In genomic region chr4:150176535-150176934, GRCm38 (mm10) we compare ENCODE assay signal across 9 mouse cellular contexts. TPM values are rescaled to one million over a fixed set of nuclear protein-coding genes. Genes with fewer than 3 reads are reported as not detected.
A peak's percentile ranks its signal among the peaks of the same experiment; 100 is the strongest.
DNase-seq lines count a peak whose midpoint lies in the region; ATAC-seq and TF ChIP-seq lines count a peak whose summit lies in the region.
"Had no signal": no experiment of that assay in that cellular context is flagged by ENCODE, and none has a peak within 500 bp of the region (broad histone marks: within the 10 kb centered on the region; RNA-seq: fewer than 3 reads in every experiment).

No protein-coding gene starts in this region.

- WGBS in midbrain, embryonic 10.5 days, result 10% methylated on average over 7 of the region's 7 CpGs
- WGBS in midbrain, embryonic 15.5 days, result 7% methylated on average over 7 of the region's 7 CpGs
- WGBS in stomach, postnatal 0 days, result 10% methylated on average over 7 of the region's 7 CpGs

- no peaks in the 10 kb centered on the region for H3K36me3 ChIP-seq in midbrain, embryonic 10.5 days
- H3K36me3 ChIP-seq in midbrain, embryonic 15.5 days (replicated peaks), result no peaks in the 10 kb centered on the region
- H3K36me3 ChIP-seq in megakaryocyte, embryonic 14.5 days (replicated peaks; ENCODE audit: low read length), result no peaks in the 10 kb centered on the region
- no peaks in the 10 kb centered on the region for H3K36me3 ChIP-seq in stomach, postnatal 0 days (ENCODE audit: control insufficient read depth, insufficient read depth, low read length)

- 0 out of 2 replicates have a peak overlapping the region, but pooled peaks have one; percentile 14 for H3K4me3 ChIP-seq in midbrain, embryonic 10.5 days
- no peak overlapping the region for H3K4me3 ChIP-seq in midbrain, embryonic 15.5 days
- peak overlapping the region; percentile 82 for H3K4me3 ChIP-seq in megakaryocyte, embryonic 14.5 days (replicated peaks)
- no peak overlapping the region for H3K4me3 ChIP-seq in stomach, postnatal 0 days (ENCODE audit: low read depth, low read length)
- H3K4me3 ChIP-seq: erythroblast, embryonic 14.5 days had no signal

- peak; percentile 64 for DNase-seq in midbrain, embryonic 10.5 days (ENCODE audit: low spot score)
- DNase-seq in embryo, embryonic 9.5 days (ENCODE audit: extremely low spot score), result peak; percentile 66
- peak; percentile 45 to 60 for DNase-seq in heart, postnatal 10 days
- DNase-seq in layer of hippocampus, postnatal 10 days (ENCODE audit: low spot score in 2 of 2), result peak; percentile 24 to 47
- peak; percentile 61 for DNase-seq in stomach, postnatal 0 days (ENCODE audit: low spot score)

- TF ChIP-seq EP300 in stomach, postnatal 0 days (optimal IDR thresholded peaks at IDR 0.05), result no peak

- peak; percentile 89 for TF ChIP-seq CTCF in stomach, postnatal 0 days (IDR thresholded peaks at IDR 0.05; ENCODE audit: low read depth)

- no peak overlapping the region for H3K9ac ChIP-seq in midbrain, embryonic 15.5 days
- no peak overlapping the region for H3K9ac ChIP-seq in stomach, postnatal 0 days (ENCODE audit: low read length)

- no peak overlapping the region for H3K4me2 ChIP-seq in midbrain, embryonic 15.5 days
- H3K4me2 ChIP-seq in stomach, postnatal 0 days (replicated peaks; ENCODE audit: low read depth), result peak overlapping the region; percentile 24; the same call in 1 of the 2 replicates

- H3K4me1 ChIP-seq in midbrain, embryonic 10.5 days, result peaks cover 7% of the 10 kb centered on the region; the same call in 1 of the 2 replicates
- no peaks in the 10 kb centered on the region; the same call in 1 of the 2 replicates for H3K4me1 ChIP-seq in midbrain, embryonic 15.5 days
- peaks cover 16% of the 10 kb centered on the region for H3K4me1 ChIP-seq in megakaryocyte, embryonic 14.5 days
- H3K4me1 ChIP-seq in stomach, postnatal 0 days (replicated peaks; ENCODE audit: control insufficient read depth, insufficient read depth), result no peaks in the 10 kb centered on the region

- no peaks in the 10 kb centered on the region for H3K9me3 ChIP-seq in midbrain, embryonic 10.5 days (replicated peaks)
- no peaks in the 10 kb centered on the region for H3K9me3 ChIP-seq in midbrain, embryonic 15.5 days
- peaks cover 4% of the 10 kb centered on the region; the same call in 1 of the 2 replicates for H3K9me3 ChIP-seq in megakaryocyte, embryonic 14.5 days
- no peaks in the 10 kb centered on the region for H3K9me3 ChIP-seq in stomach, postnatal 0 days (ENCODE audit: control insufficient read depth, low read length)

- no peak for ATAC-seq in midbrain, embryonic 15.5 days (replicated peaks)
- peak; percentile 40 for ATAC-seq in activated CD4-positive, CD25-positive, alpha-beta regulatory T cell, adult 4 months
- ATAC-seq in stomach, postnatal 0 days (ENCODE audit: low FRiP score, low TSS enrichment), result peak; percentile 70

- intact Hi-C loops in heart, postnatal 10 days (cut with DNase I), result loop anchor here (1.0 to 2.0 kb wide), 2 partner anchors 43 to 64 kb away; no protein-coding TSS in a partner anchor

- H3K27ac ChIP-seq in midbrain, embryonic 10.5 days (replicated peaks), result no peak overlapping the region
- H3K27ac ChIP-seq in midbrain, embryonic 15.5 days, result no peak overlapping the region
- H3K27ac ChIP-seq in stomach, postnatal 0 days (replicated peaks), result no peak overlapping the region

- H3K27me3 ChIP-seq in midbrain, embryonic 10.5 days (ENCODE audit: low read depth, poor library complexity, severe bottlenecking), result no peaks in the 10 kb centered on the region
- H3K27me3 ChIP-seq in midbrain, embryonic 15.5 days (replicated peaks), result no peaks in the 10 kb centered on the region
- peaks cover 14% of the 10 kb centered on the region for H3K27me3 ChIP-seq in megakaryocyte, embryonic 14.5 days (replicated peaks)
- H3K27me3 ChIP-seq in stomach, postnatal 0 days (ENCODE audit: control insufficient read depth, insufficient read depth, low read length), result no peaks in the 10 kb centered on the region

RNA-seq across cellular contexts. Expression of gene Car6, which starts 24.6 kb away (rescaled TPM):
- polyA plus RNA-seq in midbrain, embryonic 10.5 days (2016; fragmentation: Nextera tagmentation; extraction: Ambion mirVana), result 0.12 TPM in 1 of 2 replicates, not detected in the other
- not detected in 2 replicates for polyA plus RNA-seq in midbrain, embryonic 15.5 days (2015; fragmentation: Nextera tagmentation; extraction: Ambion mirVana)
- not detected for polyA plus RNA-seq in activated CD4-positive, CD25-positive, alpha-beta regulatory T cell, adult 4 months (2017; shearing (Covaris generic))
- total RNA-seq in heart, postnatal 10 days (2021), result not detected
- not detected for total RNA-seq in layer of hippocampus, postnatal 10 days (2021)
- polyA plus RNA-seq in megakaryocyte, embryonic 14.5 days (2012; ENCODE audit: insufficient read depth, low replicate concordance), result not detected in 2 replicates
- polyA plus RNA-seq in stomach, postnatal 0 days (2015; fragmentation: Nextera tagmentation; extraction: Ambion mirVana), result 0.06 TPM in 1 of 2 replicates, not detected in the other
- polyA plus RNA-seq: erythroblast, embryonic 14.5 days had no signal

RNA-seq across cellular contexts. Expression of gene Slc2a7, which starts 27.8 kb away (rescaled TPM):
- not detected in 2 replicates for polyA plus RNA-seq in midbrain, embryonic 10.5 days (2016; fragmentation: Nextera tagmentation; extraction: Ambion mirVana)
- not detected in 2 replicates for polyA plus RNA-seq in midbrain, embryonic 15.5 days (2015; fragmentation: Nextera tagmentation; extraction: Ambion mirVana)
- not detected for polyA plus RNA-seq in activated CD4-positive, CD25-positive, alpha-beta regulatory T cell, adult 4 months (2017; shearing (Covaris generic))
- not detected for total RNA-seq in heart, postnatal 10 days (2021)
- not detected for total RNA-seq in layer of hippocampus, postnatal 10 days (2021)
- not detected in 2 replicates for polyA plus RNA-seq in megakaryocyte, embryonic 14.5 days (2012; ENCODE audit: insufficient read depth, low replicate concordance)
- 0.24 TPM in 1 of 2 replicates, not detected in the other for polyA plus RNA-seq in stomach, postnatal 0 days (2015; fragmentation: Nextera tagmentation; extraction: Ambion mirVana)
- polyA plus RNA-seq: erythroblast, embryonic 14.5 days had no signal

RNA-seq across cellular contexts. Expression of gene Slc2a5, which starts 57.5 kb away (rescaled TPM):
- polyA plus RNA-seq in midbrain, embryonic 10.5 days (2016; fragmentation: Nextera tagmentation; extraction: Ambion mirVana), result 1.3 and 1.8 TPM in 2 replicates
- 1.6 and 2.9 TPM in 2 replicates for polyA plus RNA-seq in midbrain, embryonic 15.5 days (2015; fragmentation: Nextera tagmentation; extraction: Ambion mirVana)
- polyA plus RNA-seq in activated CD4-positive, CD25-positive, alpha-beta regulatory T cell, adult 4 months (2017; shearing (Covaris generic)), result not detected
- total RNA-seq in heart, postnatal 10 days (2021), result under 1 TPM in 1 of 2 experiments, not detected in 1; 0.25 TPM
- total RNA-seq in layer of hippocampus, postnatal 10 days (2021), result 1 to 10 TPM; 3.9 to 5.3 TPM
- polyA plus RNA-seq in megakaryocyte, embryonic 14.5 days (2012; ENCODE audit: insufficient read depth, low replicate concordance), result 0.15 TPM in 1 of 2 replicates, not detected in the other
- polyA plus RNA-seq in stomach, postnatal 0 days (2015; fragmentation: Nextera tagmentation; extraction: Ambion mirVana), result 0.76 and 0.80 TPM in 2 replicates
- polyA plus RNA-seq: erythroblast, embryonic 14.5 days had no signal

RNA-seq across cellular contexts. Expression of gene Eno1, which starts 60.0 kb away (rescaled TPM):
- 2,531 and 3,331 TPM in 2 replicates for polyA plus RNA-seq in midbrain, embryonic 10.5 days (2016; fragmentation: Nextera tagmentation; extraction: Ambion mirVana)
- 1,044 and 1,060 TPM in 2 replicates for polyA plus RNA-seq in midbrain, embryonic 15.5 days (2015; fragmentation: Nextera tagmentation; extraction: Ambion mirVana)
- polyA plus RNA-seq in activated CD4-positive, CD25-positive, alpha-beta regulatory T cell, adult 4 months (2017; shearing (Covaris generic)), result 100 to 1,000 TPM; 543 to 642 TPM
- total RNA-seq in heart, postnatal 10 days (2021), result 100 to 1,000 TPM; 231 to 243 TPM
- 100 to 1,000 TPM; 323 to 338 TPM for total RNA-seq in layer of hippocampus, postnatal 10 days (2021)
- polyA plus RNA-seq in megakaryocyte, embryonic 14.5 days (2012; ENCODE audit: insufficient read depth, low replicate concordance), result 2,192 and 2,220 TPM in 2 replicates
- polyA plus RNA-seq in stomach, postnatal 0 days (2015; fragmentation: Nextera tagmentation; extraction: Ambion mirVana), result 636 and 733 TPM in 2 replicates

Comparison
In these comparisons a context has a peak if more than half of its experiments do, and no peak if none do; other contexts are left out.
1. H3K4me3 ChIP-seq: peak in midbrain, embryonic 10.5 days (single experiment) and megakaryocyte, embryonic 14.5 days (single experiment); none in midbrain, embryonic 15.5 days (single experiment) and stomach, postnatal 0 days (single experiment).
2. Peak in every context shown above with its lines, with median percentiles within 50 percentile points of each other: DNase-seq.